Mouse (Mus musculus): ENCODE measurements at regions not wholly inside any gene's neighbourhood (a gene's known extent, or its start where the extent isn't known, plus 50 kb on each side); places are given as distances from the start of the nearest gene placed in this dataset.
"Not testable (repeated sequence)": the region's sequence is repeated elsewhere in the genome, so short reads cannot be mapped to it uniquely, and the experiment has no call there.

- no peak for DNase-seq (ENCODE audit: low spot score in 2 of 2)
These were observed 225.4 kb upstream of the Irx4 start for GRCm38 (mm10) chr13:73034886-73035285.

GRCm38 (mm10) chr13:73035336-73035940, 224.8 kb upstream of the Irx4 start:
- DNase-seq (ENCODE audit: low spot score in 2 of 2) = no peak

- DNase-seq (ENCODE audit: low spot score in 2 of 2) = no peak
These were observed 220.5 kb upstream of the Irx4 start for GRCm38 (mm10) chr13:73039731-73040130.

- DNase-seq (ENCODE audit: low spot score in 2 of 2) = no peak
These were observed 218.8 kb upstream of the Irx4 start for GRCm38 (mm10) chr13:73041233-73042040.

- DNase-seq (ENCODE audit: low spot score in 2 of 2) = no peak
These were observed 190.3 kb upstream of the Irx4 start for GRCm38 (mm10) chr13:73069840-73070530.

GRCm38 (mm10) chr13:73070531-73070908, 189.8 kb upstream of the Irx4 start:
- DNase-seq (ENCODE audit: low spot score in 2 of 2) = no peak

- DNase-seq (ENCODE audit: low spot score in 2 of 2) = no peak
These were observed 189.2 kb upstream of the Irx4 start for GRCm38 (mm10) chr13:73071032-73071431.

GRCm38 (mm10) chr13:73071854-73072852, 188.1 kb upstream of the Irx4 start:
- no peak for DNase-seq (ENCODE audit: low spot score in 2 of 2)

- DNase-seq (ENCODE audit: low spot score in 2 of 2) = no peak
These were observed 182.3 kb upstream of the Irx4 start for GRCm38 (mm10) chr13:73077866-73078430.

- not testable (repeated sequence) for DNase-seq (ENCODE audit: low spot score in 2 of 2)
These were observed 172.5 kb upstream of the Irx4 start for GRCm38 (mm10) chr13:73087815-73088214.

- DNase-seq (ENCODE audit: low spot score in 2 of 2) = no peak
These were observed 168.4 kb upstream of the Irx4 start for GRCm38 (mm10) chr13:73091886-73092285.

- DNase-seq (ENCODE audit: low spot score in 2 of 2) = no peak
These were observed 162.8 kb upstream of the Irx4 start for GRCm38 (mm10) chr13:73097502-73097901.

- no peak for DNase-seq (ENCODE audit: low spot score in 2 of 2)
These were observed 160.9 kb upstream of the Irx4 start for GRCm38 (mm10) chr13:73099407-73099806.

- no peak for DNase-seq (ENCODE audit: low spot score in 2 of 2)
These were observed 152.9 kb upstream of the Irx4 start for GRCm38 (mm10) chr13:73107250-73107993.

- no peak for DNase-seq (ENCODE audit: low spot score in 2 of 2)
These were observed 143.3 kb upstream of the Irx4 start for GRCm38 (mm10) chr13:73116822-73117632.

- no peak for DNase-seq (ENCODE audit: low spot score in 2 of 2)
These were observed 142.6 kb upstream of the Irx4 start for GRCm38 (mm10) chr13:73117633-73118076.

GRCm38 (mm10) chr13:73122945-73123344, 137.3 kb upstream of the Irx4 start:
- DNase-seq (ENCODE audit: low spot score in 2 of 2) = no peak

- DNase-seq (ENCODE audit: low spot score in 2 of 2) = no peak
These were observed 129.0 kb upstream of the Irx4 start for GRCm38 (mm10) chr13:73131270-73131669.

GRCm38 (mm10) chr13:73132746-73133145, 127.5 kb upstream of the Irx4 start:
- DNase-seq (ENCODE audit: low spot score in 2 of 2) = no peak

Data from gastrocnemius, postnatal 4 days (tissue).